Mouse (Mus musculus): ENCODE measurements around the gene Cdc42bpb.

Gene Cdc42bpb

GRCm38 (mm10) chr12:111284532-111284931 is 93.0 kb downstream of the Cdc42bpb start:
- DNase-seq (ENCODE audit: low spot score in 2 of 2), result no peak

GRCm38 (mm10) chr12:111283573-111283972 is 93.9 kb downstream of the Cdc42bpb start:
- no peak for DNase-seq (ENCODE audit: low spot score in 2 of 2)

- no peak for DNase-seq (ENCODE audit: low spot score in 2 of 2)
Observed at GRCm38 (mm10) chr12:111276371-111276770, 101.1 kb downstream of the Cdc42bpb start.

- no peak for DNase-seq (ENCODE audit: low spot score in 2 of 2)
Observed at GRCm38 (mm10) chr12:111275150-111275841, 102.2 kb downstream of the Cdc42bpb start.

DNA sequence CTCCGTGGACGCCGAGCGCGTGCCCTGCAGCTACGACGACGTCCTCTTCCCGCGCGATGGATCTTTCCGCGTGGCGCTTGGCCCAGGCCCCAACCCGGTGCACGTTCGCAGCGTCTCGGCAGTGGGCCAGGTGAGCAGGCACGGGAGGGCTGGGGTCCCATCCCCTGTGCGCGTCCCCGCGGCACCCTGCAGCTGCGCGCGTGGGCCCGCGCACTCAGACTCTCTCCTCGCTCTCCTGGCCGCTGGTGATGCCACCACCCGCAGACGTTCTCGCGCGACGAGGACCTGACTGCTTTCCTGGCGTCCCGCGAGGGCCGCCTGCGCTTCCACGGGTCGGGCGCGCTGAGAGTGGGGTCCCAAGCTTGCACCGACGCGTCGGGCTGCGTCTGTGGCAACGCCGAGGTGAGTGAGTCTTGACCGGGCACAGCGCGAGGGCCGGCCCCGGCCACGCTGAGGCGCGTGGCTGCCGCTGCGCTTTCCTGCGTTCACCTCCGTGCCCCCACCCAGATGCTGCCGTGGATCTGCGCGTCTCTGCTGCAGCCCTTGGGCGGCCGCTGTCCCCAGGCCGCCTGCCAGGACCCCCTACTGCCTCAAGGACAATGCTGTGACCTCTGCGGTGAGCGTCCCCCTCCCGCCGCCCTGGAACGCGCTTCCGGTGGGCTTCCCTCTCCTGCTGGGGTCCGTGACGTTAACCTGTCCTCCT is 102.9 kb downstream of the Cdc42bpb start:
- no peak for DNase-seq (ENCODE audit: low spot score in 2 of 2)

DNA sequence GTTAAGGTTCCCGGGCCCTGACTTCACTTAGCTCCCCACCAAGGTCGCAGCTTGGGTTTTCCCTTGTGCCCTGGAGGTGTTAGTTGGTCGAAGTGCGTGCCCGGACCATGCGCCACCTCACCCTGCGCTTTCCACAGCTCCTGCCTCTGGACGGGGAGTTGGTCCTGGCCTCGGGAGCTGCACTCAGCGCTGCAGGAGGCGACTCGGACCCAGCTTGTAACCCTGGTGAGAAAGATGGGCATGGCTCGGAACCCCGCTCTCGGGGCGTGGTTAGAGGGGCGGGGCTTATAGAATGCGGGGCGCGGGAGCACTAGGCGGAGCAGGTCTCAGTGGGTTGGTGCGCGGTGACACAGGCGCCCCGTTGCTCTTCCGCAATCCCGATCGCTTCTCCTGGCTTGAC is 103.5 kb downstream of the Cdc42bpb start:
- no peak for DNase-seq (ENCODE audit: low spot score in 2 of 2)

DNA sequence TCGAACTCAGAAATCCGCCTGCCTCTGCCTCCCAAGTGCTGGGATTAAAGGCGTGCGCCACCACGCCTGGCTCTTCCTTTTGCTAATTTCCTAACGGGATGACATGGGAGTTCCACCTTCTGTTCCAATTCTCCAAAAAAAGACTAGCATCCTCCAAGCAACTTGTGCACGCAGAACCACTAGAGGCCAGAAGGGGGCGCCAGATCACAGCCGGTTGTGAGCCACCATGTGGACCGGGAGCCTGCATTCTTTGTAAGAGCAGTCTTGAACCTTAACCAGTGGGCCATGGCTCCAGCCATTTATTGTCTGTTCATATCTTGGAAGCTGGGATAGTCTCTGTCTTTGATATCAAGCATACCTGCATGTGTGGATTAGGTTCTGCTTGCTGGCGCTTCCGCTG is 105.1 kb downstream of the Cdc42bpb start:
- peak; percentile 19 to 53 for DNase-seq (ENCODE audit: low spot score in 2 of 2)

DNA sequence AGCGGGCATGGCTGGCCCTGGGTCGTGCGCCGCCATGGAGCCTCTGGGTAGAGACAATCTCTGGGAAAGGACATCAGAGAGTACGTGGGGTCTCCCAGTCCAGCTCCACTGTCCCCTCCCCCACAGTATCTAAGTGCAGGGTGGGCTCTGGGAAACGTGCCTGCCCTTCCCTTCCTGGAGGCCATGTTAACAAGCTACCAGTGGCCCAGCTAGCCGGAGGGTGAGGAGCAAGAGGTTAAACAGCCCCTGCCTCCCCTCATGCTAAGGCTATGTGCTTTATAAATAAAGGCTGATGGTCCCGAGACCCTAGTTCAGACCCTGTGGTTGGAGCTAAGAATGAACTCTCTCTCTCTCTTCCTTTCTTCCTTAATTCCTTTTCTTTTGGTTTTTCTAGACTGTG is 105.6 kb downstream of the Cdc42bpb start:
- no peak for DNase-seq (ENCODE audit: low spot score in 2 of 2)

GRCm38 (mm10) chr12:111271406-111271805 is 106.1 kb downstream of the Cdc42bpb start:
- DNase-seq (ENCODE audit: low spot score in 2 of 2), result no peak

DNA sequence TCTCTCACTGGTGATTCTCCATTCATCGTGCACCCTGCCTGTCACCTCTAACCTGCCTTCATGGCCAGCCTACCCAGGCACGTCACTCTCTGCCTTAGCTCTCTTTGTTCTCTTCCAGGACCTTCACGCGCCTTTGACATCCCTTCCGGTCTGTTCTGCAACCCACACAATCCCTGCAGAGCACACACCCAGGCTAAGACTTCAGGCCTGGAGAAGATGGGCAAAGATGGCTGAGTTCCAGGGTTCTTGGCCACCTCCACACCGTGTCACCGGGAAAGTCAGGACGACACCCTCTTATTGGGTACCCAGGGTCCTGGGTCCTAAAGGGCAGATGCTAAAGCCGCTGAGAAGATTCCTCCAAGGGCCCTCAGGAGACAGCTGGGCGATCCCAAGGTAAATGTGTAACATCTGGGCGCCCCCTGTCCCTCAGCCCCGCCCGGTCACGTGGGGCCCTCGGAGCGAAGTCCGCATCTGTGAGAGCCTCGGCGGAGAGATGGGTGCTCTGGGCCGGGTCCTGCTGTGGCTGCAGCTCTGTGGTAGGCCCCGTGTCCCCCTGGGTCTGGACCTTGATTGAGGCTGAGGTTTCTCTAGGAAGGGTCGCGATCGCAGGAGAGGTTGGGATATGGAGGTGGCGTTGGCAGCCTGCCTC is 106.8 kb downstream of the Cdc42bpb start, which contains the start of gene Amn:
Amn (plus strand) TSS at position 467 of the 649 bp plus-strand sequence.
- no peak for DNase-seq (ENCODE audit: low spot score in 2 of 2)

GRCm38 (mm10) chr12:111267673-111268325 is 109.7 kb downstream of the Cdc42bpb start:
- no peak for DNase-seq (ENCODE audit: low spot score in 2 of 2)

DNA sequence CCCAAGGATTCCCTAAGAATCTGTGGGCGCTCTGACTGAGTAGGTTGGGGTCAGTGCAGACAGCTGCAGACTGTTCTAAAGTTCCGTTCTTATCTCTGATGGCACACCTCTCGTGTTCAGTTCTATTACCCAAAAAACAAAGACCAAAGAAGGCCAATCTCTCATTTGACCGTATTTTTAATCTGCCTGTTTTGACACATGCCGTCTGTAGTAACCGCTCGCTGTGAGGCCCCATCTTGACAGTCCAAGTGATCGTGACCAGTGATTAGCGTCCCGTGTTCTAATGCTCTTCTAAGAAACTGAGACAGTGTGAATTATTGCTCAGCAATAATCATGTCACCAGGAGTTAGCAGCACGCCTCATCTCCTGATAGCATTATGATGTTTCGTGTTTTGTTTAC is 110.9 kb downstream of the Cdc42bpb start:
- no peak for DNase-seq (ENCODE audit: low spot score in 2 of 2)

GRCm38 (mm10) chr12:111265212-111265611 is 112.3 kb downstream of the Cdc42bpb start:
- no peak for DNase-seq (ENCODE audit: low spot score in 2 of 2)

DNA sequence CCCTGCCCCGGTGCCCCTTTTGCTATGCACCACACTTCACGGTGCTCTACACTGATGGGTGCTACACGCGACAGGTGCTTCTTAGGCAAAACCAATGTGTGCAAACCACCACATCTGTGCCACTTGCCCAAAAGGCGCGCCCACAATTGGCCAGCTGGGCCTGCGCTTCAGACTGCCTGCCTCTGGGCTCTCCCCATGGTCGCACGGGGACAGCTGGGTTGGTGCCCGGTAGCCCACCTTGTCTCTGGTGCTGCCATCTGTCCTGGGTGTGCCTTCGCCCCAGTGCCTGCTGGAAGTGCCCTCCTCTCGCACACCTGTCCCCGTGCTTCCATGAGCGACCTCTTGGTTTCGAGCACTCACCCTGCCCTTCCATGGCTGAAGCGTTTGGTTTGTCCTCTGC is 113.9 kb downstream of the Cdc42bpb start:
- no peak for DNase-seq (ENCODE audit: low spot score in 2 of 2)

GRCm38 (mm10) chr12:111251227-111251626 is 126.3 kb downstream of the Cdc42bpb start:
- no peak for DNase-seq (ENCODE audit: low spot score in 2 of 2)

DNA sequence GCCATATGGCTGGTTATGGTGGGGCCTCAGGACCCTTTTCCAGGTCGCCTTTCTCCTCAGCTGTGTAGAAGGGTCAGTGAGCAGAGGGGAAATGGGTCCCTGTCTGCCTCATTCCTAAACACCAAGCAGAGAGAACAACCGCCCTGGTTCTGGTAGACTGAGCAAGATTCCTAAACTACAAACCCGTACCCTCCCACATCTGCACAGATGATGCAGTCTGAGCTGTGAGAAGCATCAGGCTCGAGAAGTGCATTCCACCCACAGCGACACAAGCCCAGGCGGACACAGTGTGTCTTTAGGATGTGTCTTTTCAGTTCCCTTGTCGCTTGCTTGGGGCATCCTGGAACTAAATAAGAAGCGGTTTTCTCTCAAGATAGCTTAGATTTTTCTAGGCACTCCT is 127.4 kb downstream of the Cdc42bpb start:
- DNase-seq (ENCODE audit: low spot score in 2 of 2), result no peak

DNA sequence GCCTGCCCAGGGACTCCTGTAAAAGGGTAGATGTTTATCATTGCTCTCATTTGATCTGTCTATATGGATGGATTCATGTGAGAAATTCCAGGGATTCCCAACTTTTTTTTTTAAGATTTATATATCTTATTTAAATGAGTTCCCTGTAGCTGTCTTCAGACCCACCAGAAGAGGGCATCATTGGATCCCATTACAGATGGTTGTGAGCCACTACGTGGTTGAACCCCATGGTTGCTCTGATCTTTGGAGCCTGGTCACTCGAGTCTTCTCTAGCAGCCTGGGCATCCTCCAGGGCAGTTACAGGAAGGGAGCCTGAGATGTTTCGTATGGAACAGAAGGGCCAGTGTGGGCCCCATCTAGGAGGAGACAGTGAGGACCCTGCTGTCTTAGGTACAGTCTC is 128.4 kb downstream of the Cdc42bpb start:
- no peak for DNase-seq (ENCODE audit: low spot score in 2 of 2)

- DNase-seq (ENCODE audit: low spot score in 2 of 2), result no peak
Observed at GRCm38 (mm10) chr12:111246808-111247464, 130.6 kb downstream of the Cdc42bpb start.

DNA sequence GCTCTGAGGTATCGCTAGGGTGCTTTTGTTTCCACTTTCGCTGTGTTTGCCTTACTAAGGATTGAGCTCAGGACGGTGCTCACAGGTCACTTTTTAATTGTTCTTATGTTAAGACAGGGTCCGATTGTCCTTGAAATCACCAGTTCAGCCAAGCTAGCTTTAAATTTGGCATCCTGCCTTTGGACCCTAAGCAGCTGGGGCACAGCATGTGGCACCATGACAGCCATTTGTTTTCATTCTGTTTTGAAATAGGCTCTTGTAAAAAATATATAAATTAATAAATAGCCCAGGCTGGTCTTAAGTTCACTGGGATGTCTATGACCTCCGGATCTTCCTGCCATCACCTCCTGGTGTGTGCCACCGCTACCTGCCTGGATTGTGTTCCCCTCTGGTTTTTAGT is 132.4 kb downstream of the Cdc42bpb start:
- DNase-seq (ENCODE audit: low spot score in 2 of 2), result no peak

- DNase-seq (ENCODE audit: low spot score in 2 of 2), result no peak
Observed at GRCm38 (mm10) chr12:111243733-111244132, 133.8 kb downstream of the Cdc42bpb start.
